Mouse (Mus musculus) stomach, postnatal 0 days (tissue): ENCODE measurements around the gene Olfr487.
"Not testable (repeated sequence)": the region's sequence is repeated elsewhere in the genome, so short reads cannot be mapped to it uniquely, and the experiment has no call there.

Experiments used
- CTCF ChIP-seq: IDR thresholded peaks from 2 replicates; pipeline ENCODE4 v1.5.1; 2016; ENCODE audit warnings: antibody characterized with exemption, low read depth, mild to moderate bottlenecking, moderate library complexity
- EP300 ChIP-seq: optimal IDR thresholded peaks from 2 replicates; pipeline ENCODE3; 2016; ENCODE audit warnings: antibody characterized with exemption

DNA sequence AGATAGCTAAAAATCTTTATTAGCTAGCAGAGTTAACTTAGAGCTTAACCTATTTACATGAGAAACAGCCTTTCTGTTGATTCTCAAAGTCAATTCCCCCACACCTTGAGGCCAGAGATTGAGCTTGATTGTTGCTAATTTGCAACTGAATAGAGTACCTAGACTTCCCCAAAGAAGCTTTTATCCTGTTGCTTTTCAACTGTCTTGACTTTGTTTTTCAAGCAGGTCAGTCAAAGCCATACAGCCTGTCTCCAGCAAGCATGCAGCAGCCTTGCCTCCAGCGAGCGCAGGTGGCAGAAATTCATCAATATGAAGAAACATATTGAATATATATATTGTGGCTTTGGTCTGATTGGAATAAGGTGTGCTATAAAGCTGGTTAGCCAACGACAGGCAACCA is 18.1 kb downstream of the Olfr487 start:
- not testable (repeated sequence) for TF ChIP-seq CTCF, EP300
